Mouse (Mus musculus) gastrocnemius, adult 18-20 months (tissue): ENCODE measurements around the gene Grik3. TPM values are rescaled to one million over a fixed set of nuclear protein-coding genes. Genes with fewer than 3 reads are reported as not detected.

Experiments
- DNase-seq: peaks from one replicate; pipeline ENCODE4 v3.0.0; 2021; ENCODE audit warnings: low spot score
- total RNA-seq, 2 experiments: library from RNA; stranded (reverse); gene quantifications; 2 replicates each; pipeline ENCODE4 v1.2.3; 2021

Grik3 gene
- total RNA-seq, 2 experiments from 2014 or later, result 0.12 to 0.18 TPM

DNA sequence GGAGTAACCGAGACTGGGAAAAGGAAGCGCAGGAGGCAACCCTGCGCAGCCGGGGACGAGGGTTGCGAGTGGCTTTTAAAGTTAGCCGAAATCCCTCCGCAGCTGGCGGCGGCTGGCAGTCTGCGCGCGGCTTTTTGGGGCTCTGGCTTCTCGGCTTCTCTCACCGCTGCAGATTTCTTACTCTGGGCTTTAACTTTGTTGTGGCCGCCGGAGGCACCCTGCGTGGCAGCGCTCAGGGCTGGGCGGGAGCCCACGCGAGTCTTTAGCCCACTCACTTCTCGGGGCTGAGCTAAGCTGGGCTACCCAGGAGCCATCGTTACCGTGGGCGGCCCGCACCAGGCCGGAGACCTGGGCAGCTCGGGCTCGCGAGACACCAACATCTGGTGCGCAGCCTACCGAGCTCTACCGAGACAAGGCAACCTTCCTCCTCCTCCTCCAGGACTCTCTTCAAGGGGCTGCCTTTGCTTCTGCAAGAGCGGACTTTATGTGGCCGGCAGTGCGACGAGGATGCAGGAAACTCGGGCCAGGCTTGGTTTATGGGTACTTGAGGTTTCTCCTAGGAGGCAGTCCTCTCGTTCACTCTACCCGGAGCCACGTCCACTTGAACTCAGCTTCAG, 1.1 kb downstream of the Grik3 start:
- no peak for DNase-seq

DNA sequence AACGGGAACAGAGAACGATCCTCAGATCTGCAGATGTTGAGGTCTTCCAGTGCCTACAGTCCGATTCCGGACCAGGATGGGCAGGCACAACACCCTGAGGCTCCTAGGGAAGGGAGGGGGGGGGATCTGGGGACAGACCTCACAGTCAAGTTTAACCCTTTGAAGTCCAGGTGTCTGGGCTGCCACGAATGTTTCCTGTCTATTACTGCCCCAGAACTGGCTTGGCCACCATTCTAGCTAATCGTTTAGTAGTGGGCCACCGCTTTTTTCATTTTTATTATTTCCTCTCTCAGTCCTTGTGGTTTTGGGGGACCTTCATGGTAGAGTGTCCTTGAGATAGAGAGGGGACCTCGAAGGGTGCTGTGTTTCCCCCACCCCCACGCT, 1.6 kb downstream of the Grik3 start:
- no peak for DNase-seq

DNA sequence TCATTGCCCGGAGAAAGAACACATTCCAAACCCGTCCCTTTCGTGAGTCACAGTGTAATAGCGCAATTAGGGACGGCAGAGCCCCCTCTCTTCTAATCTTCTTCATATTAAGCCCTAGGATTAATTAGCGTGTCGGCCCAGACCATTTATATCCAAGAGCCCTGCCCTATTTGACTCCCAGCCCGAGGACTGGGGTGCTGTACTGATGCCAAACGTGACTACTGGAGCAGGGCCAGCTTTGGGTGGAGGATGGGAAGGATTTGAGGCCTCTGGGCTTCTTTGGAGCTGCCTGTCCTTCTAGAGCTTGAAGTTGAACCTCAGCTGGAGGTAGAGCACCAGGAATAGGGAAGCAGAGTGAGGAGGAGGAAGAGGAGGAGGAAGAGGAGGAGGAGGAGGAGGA, 2.2 kb downstream of the Grik3 start:
- no peak for DNase-seq

DNA sequence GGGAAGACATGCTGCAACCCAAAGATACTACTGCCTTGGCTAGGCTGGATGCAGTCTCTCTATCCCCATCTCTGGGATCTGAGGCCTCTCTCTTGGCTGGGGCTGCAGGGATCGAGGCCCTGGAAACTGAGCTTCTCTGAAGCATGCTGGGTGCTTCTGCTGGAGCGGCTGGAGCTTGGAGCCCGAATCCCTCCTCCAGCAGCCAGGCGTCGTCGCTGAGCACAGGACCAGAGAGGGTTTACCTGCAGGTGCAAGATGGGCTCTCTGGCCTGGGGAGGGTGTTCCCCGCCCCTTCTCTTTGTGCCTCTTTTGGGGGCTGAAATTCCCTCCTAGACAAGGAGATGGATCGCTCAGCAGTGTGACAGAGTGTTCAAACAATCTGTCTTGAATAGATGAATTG, 2.6 kb downstream of the Grik3 start:
- no peak for DNase-seq

DNA sequence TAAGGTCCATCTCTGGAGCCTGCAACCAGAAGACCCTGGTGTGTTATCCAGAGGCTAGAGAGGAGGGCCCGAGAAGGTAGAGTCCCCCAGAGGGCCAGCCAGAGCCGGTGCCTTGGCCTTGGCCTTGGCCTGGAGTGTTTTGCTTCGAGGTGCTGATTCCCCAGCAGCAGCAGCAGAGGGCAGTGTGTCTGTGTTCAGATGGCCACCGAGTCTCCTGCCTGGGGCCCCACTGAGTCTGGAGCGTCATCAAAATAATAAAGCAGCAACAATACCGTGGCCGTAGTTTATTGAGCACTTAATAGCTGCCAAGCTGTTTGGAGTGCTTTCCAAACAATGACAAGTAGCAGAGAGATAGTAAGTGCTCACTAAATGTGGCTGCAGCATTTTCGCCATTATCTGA, 5.0 kb downstream of the Grik3 start:
- no peak for DNase-seq

- no peak for DNase-seq
Measured at GRCm38 (mm10) chr4:125497001-125497400, 6.5 kb downstream of the Grik3 start.

- no peak for DNase-seq
Measured at GRCm38 (mm10) chr4:125497471-125497870, 7.0 kb downstream of the Grik3 start.

- no peak for DNase-seq
Measured at GRCm38 (mm10) chr4:125498866-125499265, 8.4 kb downstream of the Grik3 start.

GRCm38 (mm10) chr4:125502861-125503260, 12.4 kb downstream of the Grik3 start:
- DNase-seq, result no peak

DNA sequence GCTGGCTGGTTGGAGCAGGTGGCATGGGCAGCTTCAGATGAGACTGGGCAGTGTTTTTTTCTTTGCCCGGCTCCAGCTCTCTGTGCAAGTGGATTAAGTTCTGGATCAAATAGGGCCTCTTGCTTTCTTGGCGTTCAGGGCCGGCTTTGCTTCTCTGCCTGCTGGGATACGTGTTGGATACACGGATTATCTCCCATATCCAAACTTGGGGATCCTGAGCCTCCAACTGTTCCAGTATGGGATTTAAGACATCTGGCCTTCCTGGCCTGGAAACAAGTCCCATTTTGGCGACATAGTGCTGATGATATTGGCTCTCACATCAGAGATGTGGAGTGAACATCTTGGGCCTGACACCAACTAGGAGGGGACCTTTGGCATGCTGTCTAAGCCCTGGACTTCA, 21.9 kb downstream of the Grik3 start:
- DNase-seq, result no peak

DNA sequence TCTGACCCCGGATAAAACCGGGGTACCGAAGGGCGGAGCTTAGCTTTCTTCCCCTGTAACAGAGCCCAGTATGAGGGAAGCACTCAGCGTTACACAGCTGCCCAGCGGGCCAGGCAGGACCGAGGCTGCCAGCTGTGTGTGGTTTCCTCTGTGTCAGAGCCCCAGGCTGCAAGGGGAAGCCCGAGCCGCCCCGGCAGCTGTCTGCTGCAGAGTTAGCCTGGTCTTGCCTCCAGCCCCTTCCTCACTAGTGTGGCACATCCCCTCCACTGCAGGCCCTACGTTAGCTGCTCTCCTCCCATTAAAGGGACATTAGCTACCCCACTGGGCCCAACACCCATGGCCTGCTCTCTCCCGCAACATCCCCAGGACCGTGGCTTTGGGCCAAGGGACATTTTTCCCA, 25.1 kb downstream of the Grik3 start:
- DNase-seq, result no peak

- no peak for DNase-seq
Measured at GRCm38 (mm10) chr4:125516612-125517011, 26.1 kb downstream of the Grik3 start.

DNA sequence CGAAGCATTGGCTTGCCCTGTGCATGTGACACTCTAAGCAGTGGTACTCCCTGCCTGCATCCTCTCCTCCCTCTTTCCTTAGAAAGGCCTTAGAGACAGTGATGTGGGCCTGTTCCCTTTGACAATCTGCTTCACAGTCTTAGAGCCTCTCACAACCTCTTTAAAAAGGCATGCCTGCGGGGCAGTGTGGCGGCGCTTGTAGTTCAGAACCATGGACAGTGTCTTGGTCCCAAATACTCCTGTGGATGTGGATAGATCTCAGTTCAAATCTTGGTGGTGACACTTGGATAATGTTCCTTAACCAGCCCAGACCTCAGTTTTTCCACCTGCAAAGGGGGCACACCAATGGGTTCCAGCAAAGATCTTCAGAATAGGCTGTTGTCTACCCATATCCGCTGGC, 28.4 kb downstream of the Grik3 start:
- no peak for DNase-seq

- no peak for DNase-seq
Measured at GRCm38 (mm10) chr4:125522931-125523330, 32.4 kb downstream of the Grik3 start.

DNA sequence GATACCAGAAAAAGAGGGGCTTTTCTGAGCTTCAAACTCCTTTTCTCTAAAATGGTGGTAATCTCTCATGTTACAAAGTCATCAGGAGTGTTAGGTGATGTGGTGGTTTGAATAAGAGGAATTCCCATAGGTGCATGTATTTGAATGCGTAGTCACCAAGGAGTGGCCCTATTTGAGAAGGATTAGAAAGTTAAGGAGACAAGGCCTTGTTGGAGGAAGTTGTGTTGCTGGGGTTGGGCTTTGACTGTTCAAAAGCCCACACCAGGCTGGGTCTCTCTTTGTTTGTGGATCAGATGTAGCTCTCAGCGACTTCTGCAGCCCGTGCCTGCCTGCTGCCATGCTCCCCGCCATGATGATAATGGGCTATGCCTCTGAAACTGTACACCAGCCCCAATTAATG, 34.8 kb downstream of the Grik3 start:
- no peak for DNase-seq

GRCm38 (mm10) chr4:125526425-125526824, 35.9 kb downstream of the Grik3 start:
- no peak for DNase-seq

DNA sequence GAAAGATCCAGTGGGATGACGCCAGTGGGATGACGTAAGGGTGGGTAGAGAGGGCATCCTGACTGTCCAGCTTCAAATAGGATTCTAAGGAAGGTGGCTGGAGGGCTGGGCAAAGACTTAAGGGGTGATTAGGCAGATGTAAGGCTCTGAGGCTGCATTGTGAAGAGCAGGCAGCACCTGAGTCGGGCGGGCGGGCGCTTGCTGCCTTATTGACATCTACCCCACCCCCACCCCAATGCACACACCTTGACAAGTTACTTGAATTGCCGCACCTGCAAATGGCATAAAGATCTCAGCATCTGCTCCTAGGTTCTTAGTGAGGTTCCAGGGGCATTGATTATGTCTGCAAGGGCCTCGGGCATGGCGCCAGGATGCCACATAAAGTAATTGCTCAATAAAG, 43.5 kb downstream of the Grik3 start:
- no peak for DNase-seq

DNA sequence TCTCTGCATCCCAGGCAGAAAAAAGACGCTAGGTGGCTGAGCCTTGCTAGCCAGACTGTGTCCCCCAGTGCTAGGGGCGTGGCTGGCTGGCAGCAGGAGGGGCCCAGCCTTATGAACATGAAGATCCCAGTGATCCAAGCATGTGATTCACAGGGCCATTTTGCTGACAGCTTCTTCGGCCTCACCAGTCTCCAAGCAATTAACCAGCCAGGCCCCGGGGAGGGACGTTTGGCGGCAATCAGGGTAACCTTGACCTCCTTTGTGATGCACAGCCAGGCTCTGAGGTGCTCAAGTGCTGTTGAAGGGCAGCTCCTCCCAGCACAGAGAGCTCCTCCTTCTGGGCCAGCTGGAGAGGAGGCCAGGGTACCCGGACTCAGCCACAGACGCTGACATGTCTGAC, 43.9 kb downstream of the Grik3 start:
- no peak for DNase-seq

DNA sequence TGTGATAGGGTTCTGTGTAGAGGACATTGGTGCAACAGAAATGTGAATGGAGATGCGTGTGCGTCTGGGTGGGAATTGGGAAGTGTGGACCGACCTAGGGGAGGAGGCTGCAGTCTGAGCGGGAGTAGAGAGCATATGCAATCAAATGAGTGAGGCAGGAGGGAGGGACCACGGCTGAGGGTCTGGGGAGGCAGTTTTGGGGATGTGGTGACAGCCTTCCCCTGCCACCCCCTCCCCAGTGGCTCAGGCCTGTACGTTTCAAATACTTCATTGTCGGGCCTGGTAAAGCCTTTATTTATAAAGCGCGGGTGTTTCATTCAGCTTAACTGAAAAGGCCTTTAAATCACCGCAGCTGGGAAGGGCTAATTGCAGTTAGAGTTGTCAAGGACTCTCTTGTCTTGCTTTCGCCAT, 44.5 kb downstream of the Grik3 start:
- DNase-seq, result no peak

DNA sequence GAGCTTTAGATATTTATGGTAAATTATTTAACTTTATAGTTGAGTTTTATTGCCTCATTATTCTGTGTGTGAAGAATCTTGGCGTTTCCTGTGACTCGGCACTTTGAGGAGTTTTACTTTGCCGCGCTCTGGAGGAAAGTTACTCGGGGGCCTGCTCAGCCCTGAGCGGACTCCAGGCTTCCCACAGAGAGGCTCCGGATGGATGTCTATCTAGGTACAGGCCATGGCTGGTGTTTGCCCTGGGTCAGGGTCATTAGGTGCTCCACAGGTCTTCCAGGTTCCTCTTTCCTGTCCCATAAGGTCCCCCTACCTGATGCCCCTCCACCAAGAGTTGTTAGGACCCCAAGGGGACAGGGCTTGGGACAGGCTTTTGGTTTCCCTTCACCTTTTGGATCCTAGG, 45.0 kb downstream of the Grik3 start:
- DNase-seq, result no peak

DNA sequence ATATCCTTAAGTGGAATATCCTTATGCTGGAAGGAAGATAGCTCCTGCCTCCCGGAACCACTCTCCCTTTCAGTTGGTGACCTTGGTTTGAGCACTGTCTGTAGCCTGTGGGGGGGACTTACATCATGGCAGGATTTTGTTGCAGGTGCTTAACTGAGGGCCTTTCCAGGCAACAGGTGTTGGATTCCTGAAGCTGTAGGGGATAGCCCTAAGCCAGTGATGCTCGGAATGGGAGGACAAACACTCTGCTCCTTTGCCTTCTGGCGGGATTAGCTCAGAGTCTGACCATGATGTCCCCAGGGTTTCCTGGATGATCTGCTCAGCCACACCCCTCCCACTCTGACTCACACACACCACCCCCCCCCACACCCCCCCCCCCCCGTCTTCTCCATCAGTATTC, 45.5 kb downstream of the Grik3 start:
- no peak for DNase-seq

- no peak for DNase-seq
Measured at GRCm38 (mm10) chr4:125538301-125538965, 47.9 kb downstream of the Grik3 start.

- DNase-seq, result no peak
Measured at GRCm38 (mm10) chr4:125539617-125540016, 49.1 kb downstream of the Grik3 start.

DNA sequence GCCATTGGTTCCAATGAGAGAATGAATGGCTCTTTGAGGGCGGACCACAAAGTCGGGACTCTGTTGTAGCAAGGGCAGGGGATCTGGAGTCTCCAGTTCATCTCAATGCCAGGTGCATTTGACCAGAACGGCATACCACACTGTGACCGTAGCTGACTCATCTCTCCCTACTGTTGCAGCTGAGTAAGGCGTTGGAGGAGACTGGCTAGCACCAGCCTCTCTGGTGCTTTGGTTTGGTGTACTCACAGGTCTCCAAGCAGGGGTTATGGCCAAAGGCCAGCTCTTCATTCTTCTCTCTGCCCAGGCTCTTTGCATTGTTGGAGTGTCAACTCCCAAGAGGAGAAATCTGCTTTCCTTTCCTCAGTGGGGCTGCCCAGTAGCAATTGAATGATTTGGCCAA, 52.7 kb downstream of the Grik3 start:
- no peak for DNase-seq
